Mouse (Mus musculus) adrenal gland, adult 2 months (tissue): ENCODE results near the gene Vamp1. TPM values are rescaled to one million over a fixed set of nuclear protein-coding genes. Genes with fewer than 3 reads are reported as not detected.

ENCODE experiments used
- DNase-seq: peaks from one replicate; pipeline ENCODE4 v3.0.0; 2021
- long read RNA-seq: library from polyadenylated mRNA; stranded (forward); transcript quantifications from one replicate; pipeline ENCODE4 v2.0.0, GENCODE M21; 2021
- polyA plus RNA-seq: library from polyadenylated mRNA; depleted of rRNA; stranded (reverse); fragments of >200 nt; gene quantifications from 2 replicates; pipeline ENCODE4 v1.2.3, GENCODE M21; 2012; rRNA removed
- total RNA-seq, 2 experiments: library from RNA; stranded (reverse); gene quantifications; 2 replicates each; pipeline ENCODE4 v1.2.3; 2021

The Vamp1 gene
- total RNA-seq: 10 to 100 TPM; 35.7 to 39.7 TPM
- polyA plus RNA-seq: 46.2 and 47.0 TPM in 2 replicates
- long read RNA-seq, full-length matches to known transcripts: 5 of 6 reads
- long read RNA-seq, partial matches to known transcripts: 0 of 6 reads
- long read RNA-seq, other reads (novel, unspliced or antisense): 1 of 6 reads

- DNase-seq: peak; percentile 95
Observed at GRCm38 (mm10) chr6:125215148-125215954, at the start of gene Vamp1. Gene Vamp1 (plus strand): TSS chr6:125215551.

GRCm38 (mm10) chr6:125166051-125166751 lies 49.1 kb upstream of the Vamp1 start, which contains the start of gene Gapdh:
Gene Gapdh (minus strand): TSS chr6:125166467.
- peak; percentile 94 for DNase-seq

- peak; percentile 75 for DNase-seq
Observed at GRCm38 (mm10) chr6:125166861-125167650, 48.3 kb upstream of the Vamp1 start.

GRCm38 (mm10) chr6:125168086-125168485 lies 47.3 kb upstream of the Vamp1 start:
- no peak for DNase-seq

- DNase-seq: no peak
Observed at GRCm38 (mm10) chr6:125170194-125170593, 45.2 kb upstream of the Vamp1 start.

GRCm38 (mm10) chr6:125172474-125172873 lies 42.9 kb upstream of the Vamp1 start:
- DNase-seq: no peak

- peak; percentile 85 for DNase-seq
Observed at GRCm38 (mm10) chr6:125173256-125173655, 42.1 kb upstream of the Vamp1 start.

GRCm38 (mm10) chr6:125175469-125175868 lies 39.9 kb upstream of the Vamp1 start:
- no peak for DNase-seq

GRCm38 (mm10) chr6:125179601-125180000 lies 35.8 kb upstream of the Vamp1 start:
- DNase-seq: peak; percentile 71

GRCm38 (mm10) chr6:125182133-125182532 lies 33.2 kb upstream of the Vamp1 start:
- no peak for DNase-seq

- DNase-seq: no peak
Observed at GRCm38 (mm10) chr6:125186203-125186602, 29.1 kb upstream of the Vamp1 start.

- DNase-seq: no peak
Observed at GRCm38 (mm10) chr6:125190816-125191215, 24.5 kb upstream of the Vamp1 start.

- DNase-seq: peak; percentile 97
Observed at GRCm38 (mm10) chr6:125191332-125192015, 23.9 kb upstream of the Vamp1 start, which contains the start of the genes Ncapd2 and Mrpl51. Gene Ncapd2 (minus strand): TSS chr6:125191701. Gene Mrpl51 (plus strand): TSS chr6:125191801.

GRCm38 (mm10) chr6:125192016-125192714 lies 23.2 kb upstream of the Vamp1 start:
- DNase-seq: peak; percentile 93

- DNase-seq: no peak
Observed at GRCm38 (mm10) chr6:125192841-125193240, 22.5 kb upstream of the Vamp1 start.

- no peak for DNase-seq
Observed at GRCm38 (mm10) chr6:125193390-125193789, 22.0 kb upstream of the Vamp1 start.

GRCm38 (mm10) chr6:125195541-125196075 lies 19.7 kb upstream of the Vamp1 start:
- DNase-seq: no peak

- peak; percentile 32 for DNase-seq
Observed at GRCm38 (mm10) chr6:125196301-125196700, 19.1 kb upstream of the Vamp1 start.

GRCm38 (mm10) chr6:125197166-125197565 lies 18.2 kb upstream of the Vamp1 start:
- DNase-seq: peak; percentile 35

- DNase-seq: no peak
Observed at GRCm38 (mm10) chr6:125210436-125210835, 4.9 kb upstream of the Vamp1 start.
